Mouse (Mus musculus) lung, postnatal 0 days (tissue): ENCODE data around the gene Fam160a1. TPM values are rescaled to one million over a fixed set of nuclear protein-coding genes. Genes with fewer than 3 reads are reported as not detected.
A peak's percentile ranks its signal among the peaks of the same experiment; 100 is the strongest.

Source experiments
- ATAC-seq: fragments of 200-750 bp; cut with Nextera tagmentation; 2 replicates; pipeline ENCODE4 v1.8.0; 2017; ENCODE audit warnings: moderate library complexity
- DNase-seq: peaks from one replicate; pipeline ENCODE4 v3.0.0-alpha.2; 2016; ENCODE audit warnings: low spot score
- H3K27ac ChIP-seq: fragments of 300-500 bp; sonication (generic); 2 replicates; pipeline ENCODE4 v1.5.1; 2014; ENCODE audit warnings: antibody characterized with exemption, mild to moderate bottlenecking, low read length, mixed read lengths
- H3K27me3 ChIP-seq: fragments of 300-500 bp; sonication (generic); replicated peaks from 2 replicates; pipeline ENCODE4 v1.6.1; 2014; ENCODE audit warnings: low read length, mixed read lengths; ENCODE audit not compliant: insufficient read depth
- H3K36me3 ChIP-seq: fragments of 300-500 bp; sonication (generic); 2 replicates; pipeline ENCODE4 v1.6.1; 2014; ENCODE audit warnings: low read length, mixed read lengths; ENCODE audit not compliant: insufficient read depth
- H3K4me1 ChIP-seq: fragments of 300-500 bp; sonication (generic); 2 replicates; pipeline ENCODE4 v1.6.1; 2014; ENCODE audit warnings: antibody characterized with exemption, low read depth, low read length, mixed read lengths; ENCODE audit not compliant: insufficient read depth
- H3K4me2 ChIP-seq: fragments of 300-500 bp; sonication (generic); replicated peaks from 2 replicates; pipeline ENCODE4 v1.6.1; 2014; ENCODE audit warnings: low read depth, mild to moderate bottlenecking, low read length, moderate library complexity, mixed read lengths
- H3K4me3 ChIP-seq: fragments of 300-500 bp; sonication (generic); 2 replicates; pipeline ENCODE4 v1.5.1; 2014; ENCODE audit warnings: low read depth, low read length
- H3K9ac ChIP-seq: fragments of 300-500 bp; sonication (generic); replicated peaks from 2 replicates; pipeline ENCODE4 v1.6.1; 2014; ENCODE audit warnings: low read depth, mild to moderate bottlenecking
- H3K9me3 ChIP-seq: fragments of 300-500 bp; sonication (generic); 2 replicates; pipeline ENCODE4 v1.6.1; 2016; ENCODE audit warnings: low read length, mixed read lengths
- CTCF ChIP-seq: IDR thresholded peaks from 2 replicates; pipeline ENCODE4 v1.5.1; 2016; ENCODE audit warnings: antibody characterized with exemption, mild to moderate bottlenecking
- EP300 ChIP-seq: IDR thresholded peaks from 2 replicates; pipeline ENCODE4 v1.6.1; 2016; ENCODE audit warnings: antibody characterized with exemption, mild to moderate bottlenecking, control low read depth
- WGBS: fragments of 180-500 bp; shearing (Covaris S2); extraction: QIAGEN DNeasy Blood & Tissue Kit; methylation state at CpG from one replicate; pipeline ENCODE4 v1.1.7; 2014; 5-methylcytosine and 5-hydroxymethylcytosine counted together
- polyA plus RNA-seq: library from polyadenylated mRNA; unstranded; fragments of >200 nt; fragmentation: Nextera tagmentation; extraction: Ambion mirVana; gene quantifications from 2 replicates; pipeline ENCODE4 v1.2.1, GENCODE M21; 2015

Fam160a1 gene
- polyA plus RNA-seq, 1 experiment from 2014 or later, result 4.6 TPM

- Histone ChIP-seq H3K36me3 (no peaks in the 10 kb centered on the region), H3K4me3 (no peak overlapping the region), H3K4me2 (no peak overlapping the region), H3K27me3 (no peaks in the 10 kb centered on the region), H3K9me3 (no peaks in the 10 kb centered on the region), H3K9ac (no peak overlapping the region), H3K4me1 (no peaks in the 10 kb centered on the region), H3K27ac (peak overlapping the region; percentile 45; the same call in 1 of the 2 replicates)
- ATAC-seq (peak; percentile 62), DNase-seq (peak; percentile 29)
- WGBS, result 34% methylated on average over 4 of the region's 4 CpGs
- TF ChIP-seq CTCF (no peak), EP300 (peak; percentile 56)
Observed at GRCm38 (mm10) chr3:85813101-85814014, 3.7 kb downstream of the Fam160a1 start.

- DNase-seq (no peak), ATAC-seq (no peak)
- Histone ChIP-seq H3K4me3 (no peak overlapping the region), H3K4me2 (no peak overlapping the region), H3K9ac (no peak overlapping the region), H3K9me3 (no peaks in the 10 kb centered on the region), H3K27ac (no peak overlapping the region), H3K36me3 (no peaks in the 10 kb centered on the region), H3K4me1 (no peaks in the 10 kb centered on the region), H3K27me3 (no peaks in the 10 kb centered on the region)
- TF ChIP-seq EP300 (no peak), CTCF (no peak)
- 83% methylated on average over 5 of the region's 5 CpGs for WGBS
Observed at GRCm38 (mm10) chr3:85812010-85812409, 5.1 kb downstream of the Fam160a1 start.

- Histone ChIP-seq H3K4me2 (no peak overlapping the region), H3K27me3 (no peaks in the 10 kb centered on the region), H3K4me1 (no peaks in the 10 kb centered on the region), H3K4me3 (no peak overlapping the region), H3K36me3 (no peaks in the 10 kb centered on the region), H3K9ac (no peak overlapping the region), H3K27ac (no peak overlapping the region), H3K9me3 (no peaks in the 10 kb centered on the region)
- TF ChIP-seq EP300 (no peak), CTCF (no peak)
- DNase-seq (no peak), ATAC-seq (no peak)
- 24% methylated on average over 1 of the region's 1 CpGs for WGBS
Observed at GRCm38 (mm10) chr3:85793166-85793565, 23.9 kb downstream of the Fam160a1 start.

GRCm38 (mm10) chr3:85789748-85790147 is 27.3 kb downstream of the Fam160a1 start:
- ATAC-seq, result no peak
- WGBS, result 74% methylated on average over 4 of the region's 4 CpGs

GRCm38 (mm10) chr3:85786501-85786900 is 30.6 kb downstream of the Fam160a1 start:
- 73% methylated on average over 8 of the region's 8 CpGs for WGBS
- no peak for TF ChIP-seq CTCF
- no peak for TF ChIP-seq EP300
- no peak overlapping the region for H3K4me2 ChIP-seq

More at GRCm38 (mm10) chr3:85789748-85790147, 27.3 kb downstream of the Fam160a1 start:
- Histone ChIP-seq H3K4me3 (no peak overlapping the region), H3K27ac (no peak overlapping the region), H3K27me3 (no peaks in the 10 kb centered on the region), H3K36me3 (no peaks in the 10 kb centered on the region), H3K4me1 (no peaks in the 10 kb centered on the region), H3K4me2 (no peak overlapping the region), H3K9ac (no peak overlapping the region), H3K9me3 (no peaks in the 10 kb centered on the region)
- DNase-seq, result no peak
- TF ChIP-seq EP300 (no peak), CTCF (no peak)

GRCm38 (mm10) chr3:85780906-85781305 is 36.2 kb downstream of the Fam160a1 start:
- Histone ChIP-seq H3K4me3 (no peak overlapping the region), H3K4me1 (no peaks in the 10 kb centered on the region), H3K27ac (no peak overlapping the region), H3K9ac (no peak overlapping the region), H3K27me3 (no peaks in the 10 kb centered on the region), H3K36me3 (no peaks in the 10 kb centered on the region), H3K9me3 (no peaks in the 10 kb centered on the region), H3K4me2 (no peak overlapping the region)
- TF ChIP-seq CTCF (no peak), EP300 (no peak)
- ATAC-seq (no peak), DNase-seq (no peak)
- 73% methylated on average over 7 of the region's 7 CpGs for WGBS

More at GRCm38 (mm10) chr3:85786501-85786900, 30.6 kb downstream of the Fam160a1 start:
- H3K9me3 ChIP-seq, result no peaks in the 10 kb centered on the region
- DNase-seq, result no peak
- H3K27ac ChIP-seq, result no peak overlapping the region
- no peak overlapping the region for H3K4me3 ChIP-seq
- no peaks in the 10 kb centered on the region for H3K27me3 ChIP-seq
- H3K36me3 ChIP-seq, result no peaks in the 10 kb centered on the region
- no peaks in the 10 kb centered on the region for H3K4me1 ChIP-seq
- no peak overlapping the region for H3K9ac ChIP-seq
- no peak for ATAC-seq
